Mouse (Mus musculus) skeletal muscle tissue, postnatal 0 days (tissue): Measurements from ENCODE around the gene Pak1ip1. TPM values are rescaled to one million over a fixed set of nuclear protein-coding genes. Genes with fewer than 3 reads are reported as not detected.

Experiments
- polyA plus RNA-seq: library from polyadenylated mRNA; unstranded; fragments of >200 nt; fragmentation: Nextera tagmentation; extraction: Ambion mirVana; gene quantifications from 2 replicates; pipeline ENCODE4 v1.2.1, GENCODE M21; 2015

The Pak1ip1 gene
- polyA plus RNA-seq, result 47.1 and 50.7 TPM in 2 replicates

GRCm38 (mm10) chr13:41000926-41001639 is at the start of gene Pak1ip1:
Gene Pak1ip1, plus strand, starts transcription at chr13:41001023.

GRCm38 (mm10) chr13:41015829-41016634 is 15.2 kb downstream of the Pak1ip1 start, which contains the start of gene Tmem14c:
Gene Tmem14c, plus strand, starts transcription at chr13:41016292.

Other genes with a start within 250 kb of the Pak1ip1 start
- 1.2 and 1.9 TPM in 2 replicates for gene Gcnt2, start 141.3 kb upstream of the Pak1ip1 start, polyA plus RNA-seq
- gene Tmem14c, start 15.3 kb downstream of the Pak1ip1 start, polyA plus RNA-seq, result 151 and 159 TPM in 2 replicates
- not detected in 2 replicates for gene Mak, start 78.7 kb downstream of the Pak1ip1 start, polyA plus RNA-seq
- gene Gcm2, start 110.0 kb downstream of the Pak1ip1 start, polyA plus RNA-seq, result not detected in 2 replicates
- not detected in 2 replicates for gene Sycp2l, start 113.3 kb downstream of the Pak1ip1 start, polyA plus RNA-seq
- 0.18 and 0.51 TPM in 2 replicates for gene Elovl2, start 219.4 kb downstream of the Pak1ip1 start, polyA plus RNA-seq
- gene Smim13, start 248.8 kb downstream of the Pak1ip1 start, polyA plus RNA-seq, result 15.5 and 17.9 TPM in 2 replicates